Mouse (Mus musculus) small intestine, adult 2 months (tissue): ENCODE data around the gene Snap91.

Experiments
- CTCF ChIP-seq: fragments of 200-500 bp; IDR thresholded peaks from 2 replicates; pipeline ENCODE4 v1.5.1; 2012; ENCODE audit warnings: low read depth, mild to moderate bottlenecking, control low read depth, inconsistent platforms, low read length, moderate library complexity, mixed read lengths; ENCODE audit not compliant: insufficient replicate concordance, insufficient read length; ENCODE audit errors: extremely low read depth
- POLR2A ChIP-seq: fragments of 200-500 bp; IDR thresholded peaks from 2 replicates; pipeline ENCODE4 v1.6.1; 2012; ENCODE audit warnings: low read depth, mild to moderate bottlenecking, control low read depth, inconsistent platforms, low read length, moderate library complexity

- TF ChIP-seq POLR2A (no peak), CTCF (no peak)
These were observed 82.3 kb downstream of the Snap91 start for GRCm38 (mm10) chr9:86798129-86798528.
